Mouse (Mus musculus) stomach, postnatal 0 days (tissue): ENCODE measurements at regions not wholly inside any gene's neighbourhood (a gene's known extent, or its start where the extent isn't known, plus 50 kb on each side); places are given as distances from the start of the nearest gene placed in this dataset.

ENCODE experiments used
- CTCF ChIP-seq: IDR thresholded peaks from 2 replicates; pipeline ENCODE4 v1.5.1; 2016; ENCODE audit warnings: antibody characterized with exemption, low read depth, mild to moderate bottlenecking, moderate library complexity
- EP300 ChIP-seq: optimal IDR thresholded peaks from 2 replicates; pipeline ENCODE3; 2016; ENCODE audit warnings: antibody characterized with exemption

DNA sequence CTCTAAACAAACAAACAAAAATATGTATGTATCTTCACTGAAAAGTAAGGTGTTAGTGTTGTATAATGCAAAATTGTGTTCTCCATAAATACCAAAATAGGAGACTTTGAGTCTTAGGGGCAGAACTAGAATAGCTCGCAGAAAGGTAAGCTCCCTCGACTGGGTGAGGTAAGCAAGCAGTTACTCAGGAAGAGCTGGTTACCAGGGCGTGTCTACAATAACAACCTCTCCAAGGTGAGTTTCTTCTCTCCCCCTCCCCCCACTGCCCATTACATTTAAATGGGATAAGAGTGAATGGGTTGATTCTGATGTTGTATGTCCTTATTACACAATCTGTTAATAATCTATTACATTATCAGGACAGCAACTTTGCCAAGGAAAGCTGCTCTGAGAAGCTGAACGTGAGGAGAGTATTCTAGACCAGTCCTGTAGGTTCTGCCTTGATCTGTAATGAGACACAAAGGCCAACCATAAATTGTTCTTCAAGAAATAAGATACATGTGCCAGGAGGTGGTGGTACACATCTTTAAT is 125.2 kb upstream of the Zfand5 start:
- TF ChIP-seq EP300 (peak; percentile 40), CTCF (no peak)
